Mouse (Mus musculus): ENCODE results near the gene Desi1.

GRCm38 (mm10) chr15:81958906-81959305 is 74.8 kb downstream of the Desi1 start:
- TF ChIP-seq CTCF (IDR thresholded peaks at IDR 0.05; ENCODE audit: borderline replicate concordance, control insufficient read depth, extremely low read depth, insufficient read depth, low read length, poor library complexity) (no peak), POLR2A (IDR thresholded peaks at IDR 0.05; ENCODE audit: control insufficient read depth, extremely low read depth, insufficient read depth, low read length, poor library complexity) (no peak)

Data from thymus, adult 2 months (tissue).